Mouse (Mus musculus): ENCODE results near the gene Fkbp10.
A peak's percentile ranks its signal among the peaks of the same experiment; 100 is the strongest.

Fkbp10 gene

DNA sequence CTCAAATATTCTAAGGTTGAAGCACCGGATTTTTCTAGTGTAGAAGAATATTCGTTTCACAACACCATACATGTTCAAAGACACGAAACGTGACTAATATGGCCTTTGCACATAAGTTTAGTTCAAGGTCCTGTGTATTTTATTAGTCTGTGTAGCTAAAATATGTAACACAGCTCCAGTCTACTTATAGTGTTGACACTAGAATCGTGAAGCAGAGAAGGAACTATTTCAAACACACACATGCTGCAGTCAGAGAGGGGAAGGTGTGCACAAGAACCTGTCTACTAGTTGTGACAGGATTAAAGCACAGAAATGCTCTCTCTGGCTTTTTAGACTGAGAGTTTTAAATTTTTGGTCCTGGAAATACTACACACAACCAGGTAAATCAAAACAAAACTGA lies 42.2 kb downstream of the Fkbp10 start:
- ATAC-seq (ENCODE audit: insufficient number of reproducible peaks, low FRiP score, low TSS enrichment): no peak

- ATAC-seq (ENCODE audit: insufficient number of reproducible peaks, low FRiP score, low TSS enrichment): no peak
These were observed 47.2 kb downstream of the Fkbp10 start for GRCm38 (mm10) chr11:100462699-100463098.

- no peak for ATAC-seq (ENCODE audit: insufficient number of reproducible peaks, low FRiP score, low TSS enrichment)
These were observed 49.8 kb downstream of the Fkbp10 start for GRCm38 (mm10) chr11:100465229-100465792.

GRCm38 (mm10) chr11:100465833-100466232 lies 50.3 kb downstream of the Fkbp10 start:
- no peak for ATAC-seq (ENCODE audit: insufficient number of reproducible peaks, low FRiP score, low TSS enrichment)

- no peak for ATAC-seq (ENCODE audit: insufficient number of reproducible peaks, low FRiP score, low TSS enrichment)
These were observed 56.1 kb downstream of the Fkbp10 start for GRCm38 (mm10) chr11:100471352-100472196.

DNA sequence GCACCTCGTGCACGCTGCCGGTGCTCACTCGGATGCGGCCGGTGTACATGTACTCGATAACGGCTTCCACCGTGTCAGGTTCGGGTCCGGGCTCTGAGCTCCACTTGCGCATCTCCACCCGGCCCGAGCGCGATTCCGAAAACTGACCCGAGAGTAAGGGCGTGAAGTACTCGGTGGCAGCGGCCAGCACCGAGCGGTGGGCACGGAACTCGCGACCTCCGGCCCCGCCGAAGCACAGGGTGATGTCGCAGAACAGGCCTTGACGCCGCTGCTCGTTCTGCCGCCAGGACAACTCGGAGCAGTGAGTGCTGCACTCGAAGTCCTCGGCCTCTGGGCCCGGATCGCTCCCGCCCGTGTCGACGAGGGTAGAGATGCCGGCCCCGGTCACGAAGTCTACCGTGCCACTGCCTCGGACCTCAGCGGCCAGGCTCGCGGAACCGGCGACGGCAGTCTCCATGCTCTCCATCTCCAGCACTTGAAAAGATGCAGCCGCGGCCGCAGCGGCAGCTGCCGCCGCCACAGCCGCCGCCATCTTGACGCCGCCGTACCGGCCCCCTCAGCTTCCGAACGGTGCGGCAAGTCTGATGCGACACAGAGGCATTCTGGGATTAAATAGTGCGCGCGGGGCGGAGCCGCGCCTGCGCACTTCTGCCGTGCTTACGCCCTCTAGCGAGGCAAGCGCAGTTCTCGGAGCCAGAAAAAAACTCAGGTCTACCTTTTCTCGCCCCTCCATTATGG lies 56.9 kb downstream of the Fkbp10 start, which contains the start of gene Klhl11:
Gene Klhl11 (minus strand): TSS at position 545 of the 738 bp plus-strand sequence.
- peak; percentile 78; the same call in 1 of the 2 replicates for ATAC-seq (ENCODE audit: insufficient number of reproducible peaks, low FRiP score, low TSS enrichment)

DNA sequence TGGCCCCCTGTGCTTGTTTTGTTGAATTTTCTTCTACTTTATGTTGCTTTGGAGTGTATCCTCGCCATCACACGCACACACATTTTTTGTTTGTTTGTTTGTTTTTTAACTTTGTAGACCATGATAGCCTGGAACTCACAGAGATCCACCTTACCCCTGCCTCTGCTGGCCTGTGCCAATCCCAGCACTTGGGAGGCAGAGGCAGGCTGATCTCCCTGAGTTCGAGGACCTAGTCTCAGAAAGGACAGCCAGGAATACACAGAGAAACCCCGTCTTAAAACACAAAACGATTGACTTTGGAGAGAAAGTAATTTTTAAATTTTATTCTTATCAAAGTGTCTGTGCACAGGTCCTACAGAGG lies 57.4 kb downstream of the Fkbp10 start:
- no peak for ATAC-seq (ENCODE audit: insufficient number of reproducible peaks, low FRiP score, low TSS enrichment)
